Mouse (Mus musculus): Measurements from ENCODE around the gene Krtap5-5. TPM values are rescaled to one million over a fixed set of nuclear protein-coding genes. Genes with fewer than 3 reads are reported as not detected.
"Not testable (repeated sequence)": the region's sequence is repeated elsewhere in the genome, so short reads cannot be mapped to it uniquely, and the experiment has no call there.

Krtap5-5 gene
- polyA plus RNA-seq (2015; fragmentation: Nextera tagmentation; extraction: Ambion mirVana), result not detected in 2 replicates

- not testable (repeated sequence) for H3K4me2 ChIP-seq; DNase-seq; H3K9me3 ChIP-seq (replicated peaks); H3K27ac ChIP-seq; ATAC-seq (ENCODE audit: low read depth); H3K36me3 ChIP-seq; H3K4me1 ChIP-seq (replicated peaks); H3K27me3 ChIP-seq; H3K9ac ChIP-seq; H3K4me3 ChIP-seq (replicated peaks)
- 29% methylated on average over 3 of the region's 3 CpGs for WGBS (ENCODE audit: insufficient replicate concordance)
Measured at GRCm38 (mm10) chr7:142229871-142230270, at the start of gene Krtap5-5. Gene Krtap5-5 (minus strand): TSS chr7:142229971.

GRCm38 (mm10) chr7:142279291-142279690 is 49.5 kb upstream of the Krtap5-5 start:
- not testable (repeated sequence) for DNase-seq; H3K4me1 ChIP-seq (replicated peaks); ATAC-seq (ENCODE audit: low read depth); H3K9ac ChIP-seq; H3K4me2 ChIP-seq; H3K27ac ChIP-seq; H3K4me3 ChIP-seq (replicated peaks); H3K36me3 ChIP-seq; H3K9me3 ChIP-seq (replicated peaks)
- 64% methylated on average over 1 of the region's 1 CpGs for WGBS (ENCODE audit: insufficient replicate concordance)
- peaks cover 35% of the 10 kb centered on the region for H3K27me3 ChIP-seq

DNA sequence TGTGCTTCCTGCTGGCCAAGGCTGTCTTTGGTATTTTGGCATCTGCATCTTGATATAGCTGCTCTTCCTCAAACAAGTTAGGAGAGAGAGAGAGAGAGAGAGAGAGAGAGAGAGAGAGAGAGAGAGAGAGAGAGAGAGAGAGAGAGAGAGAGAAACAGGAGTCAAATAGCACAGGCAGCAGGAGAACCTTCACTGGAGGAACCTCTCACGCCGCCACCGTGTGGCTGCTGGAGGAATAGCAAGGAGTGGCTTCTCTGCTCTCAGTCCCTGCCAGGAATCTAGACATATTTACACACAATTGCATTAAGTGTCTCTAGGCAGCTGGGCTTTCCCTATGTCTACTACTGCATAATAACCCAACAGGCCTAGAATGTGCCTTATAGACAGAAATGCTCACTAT is 48.4 kb upstream of the Krtap5-5 start:
- not testable (repeated sequence) for H3K4me1 ChIP-seq (replicated peaks); H3K4me2 ChIP-seq; H3K9me3 ChIP-seq (replicated peaks); H3K4me3 ChIP-seq (replicated peaks); H3K9ac ChIP-seq; H3K36me3 ChIP-seq; H3K27ac ChIP-seq; ATAC-seq (ENCODE audit: low read depth)
- DNase-seq, result peak; percentile 16
- 0% methylated on average over 3 of the region's 3 CpGs for WGBS (ENCODE audit: insufficient replicate concordance)
- peaks cover 24% of the 10 kb centered on the region for H3K27me3 ChIP-seq

DNA sequence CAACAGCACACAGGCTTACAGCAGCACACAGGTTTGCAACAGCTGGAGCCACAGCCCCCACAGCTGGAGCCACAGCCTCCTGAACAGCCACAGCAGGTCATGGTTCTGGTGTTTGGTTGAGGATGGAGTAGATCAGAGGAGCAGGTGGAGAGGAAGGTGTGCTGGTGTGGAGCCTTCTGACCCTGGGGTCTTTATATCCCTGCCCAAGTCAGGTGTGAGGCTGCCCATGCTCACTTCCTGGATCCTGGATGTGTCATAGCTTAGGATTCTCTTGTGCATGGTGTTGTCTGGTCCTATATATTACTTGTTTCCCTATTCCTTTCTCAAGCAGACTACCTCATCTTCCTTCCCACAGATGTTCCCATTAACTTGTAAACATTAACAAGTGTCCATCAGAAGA is 44.5 kb upstream of the Krtap5-5 start, which contains the start of gene Gm4559:
Gm4559 (minus strand) TSS at position 101 of the 400 bp plus-strand sequence.
- H3K9me3 ChIP-seq (replicated peaks); H3K27me3 ChIP-seq; H3K9ac ChIP-seq; H3K36me3 ChIP-seq; H3K4me2 ChIP-seq; H3K4me3 ChIP-seq (replicated peaks); H3K27ac ChIP-seq; ATAC-seq (ENCODE audit: low read depth); DNase-seq; H3K4me1 ChIP-seq (replicated peaks): not testable (repeated sequence)

DNA sequence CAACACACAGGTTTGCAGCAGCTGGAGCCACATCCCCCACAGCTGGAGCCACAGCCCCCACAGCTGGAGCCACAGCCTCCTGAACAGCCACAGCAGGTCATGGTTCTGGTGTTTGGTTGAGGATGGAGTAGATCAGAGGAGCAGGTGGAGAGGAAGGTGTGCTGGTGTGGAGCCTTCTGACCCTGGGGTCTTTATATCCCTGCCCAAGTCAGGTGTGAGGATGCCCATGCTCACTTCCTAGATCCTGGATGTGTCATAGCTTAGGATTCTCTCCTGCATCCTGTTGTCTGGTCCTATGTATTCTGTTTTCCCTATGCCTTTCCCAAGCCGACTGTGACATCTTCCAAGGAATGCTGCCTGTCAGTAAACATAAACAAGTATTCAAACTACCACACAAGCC is 28.5 kb upstream of the Krtap5-5 start, which contains the start of gene Gm2431:
Gm2431 (minus strand) TSS at position 101 of the 400 bp plus-strand sequence.
- not testable (repeated sequence) for H3K4me3 ChIP-seq (replicated peaks); H3K27ac ChIP-seq; DNase-seq; H3K4me1 ChIP-seq (replicated peaks); H3K36me3 ChIP-seq; H3K4me2 ChIP-seq; H3K9me3 ChIP-seq (replicated peaks); ATAC-seq (ENCODE audit: low read depth); H3K9ac ChIP-seq; H3K27me3 ChIP-seq
- WGBS (ENCODE audit: insufficient replicate concordance), result 32% methylated on average over 1 of the region's 1 CpGs

- 0% methylated on average over 2 of the region's 2 CpGs for WGBS (ENCODE audit: insufficient replicate concordance)
- DNase-seq, result no peak
- Histone ChIP-seq H3K27me3 (no peaks in the 10 kb centered on the region), H3K27ac (no peak overlapping the region), H3K9me3 (replicated peaks) (no peaks in the 10 kb centered on the region), H3K9ac (no peak overlapping the region), H3K36me3 (no peaks in the 10 kb centered on the region), H3K4me2 (no peak overlapping the region), H3K4me3 (replicated peaks) (no peak overlapping the region), H3K4me1 (replicated peaks) (no peaks in the 10 kb centered on the region)
- no peak for ATAC-seq (ENCODE audit: low read depth)
Measured at GRCm38 (mm10) chr7:142255517-142255916, 25.7 kb upstream of the Krtap5-5 start.

- ATAC-seq (ENCODE audit: low read depth) (no peak), DNase-seq (no peak)
- Histone ChIP-seq H3K27me3 (no peaks in the 10 kb centered on the region), H3K4me1 (replicated peaks) (no peaks in the 10 kb centered on the region), H3K4me2 (no peak overlapping the region), H3K27ac (no peak overlapping the region), H3K4me3 (replicated peaks) (no peak overlapping the region), H3K9me3 (replicated peaks) (no peaks in the 10 kb centered on the region), H3K9ac (no peak overlapping the region), H3K36me3 (no peaks in the 10 kb centered on the region)
- 0% methylated on average over 1 of the region's 1 CpGs for WGBS (ENCODE audit: insufficient replicate concordance)
Measured at GRCm38 (mm10) chr7:142249824-142250223, 20.1 kb upstream of the Krtap5-5 start.

GRCm38 (mm10) chr7:142240978-142241377 is 11.2 kb upstream of the Krtap5-5 start, which contains the start of gene Gm40460:
Gene Gm40460 (minus strand): TSS chr7:142241078.
- 21% methylated on average over 2 of the region's 2 CpGs for WGBS (ENCODE audit: insufficient replicate concordance)

DNA sequence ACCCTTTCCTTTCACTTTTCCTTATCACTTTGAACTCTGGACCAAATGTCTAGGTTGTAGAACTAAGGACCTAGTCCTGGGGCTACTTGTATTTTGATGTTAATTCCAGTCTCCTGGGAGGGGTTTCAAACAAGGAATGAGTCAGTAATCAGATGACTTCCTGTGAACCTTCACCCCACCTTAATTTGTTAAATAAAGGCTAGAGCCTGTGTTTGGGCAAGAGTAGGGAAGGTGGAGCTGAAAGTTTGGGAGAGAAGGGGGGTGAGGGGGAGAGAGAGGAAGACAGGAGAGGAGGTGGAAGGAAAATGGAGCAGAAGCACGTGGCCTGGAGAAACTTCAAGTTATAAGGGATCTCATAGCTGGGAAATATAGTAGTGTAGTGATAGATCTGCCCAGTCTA is 1.8 kb upstream of the Krtap5-5 start:
- H3K27me3 ChIP-seq, result no peaks in the 10 kb centered on the region
- H3K9me3 ChIP-seq (replicated peaks), result peaks cover 5% of the 10 kb centered on the region
- H3K36me3 ChIP-seq, result no peaks in the 10 kb centered on the region
- no peak overlapping the region for H3K9ac ChIP-seq
- H3K4me3 ChIP-seq (replicated peaks), result no peak overlapping the region
- H3K4me2 ChIP-seq, result no peak overlapping the region
- WGBS (ENCODE audit: insufficient replicate concordance), result 21% methylated on average over 1 of the region's 1 CpGs
- ATAC-seq (ENCODE audit: low read depth) (no peak), DNase-seq (no peak)
- no peak overlapping the region for H3K27ac ChIP-seq
- no peaks in the 10 kb centered on the region for H3K4me1 ChIP-seq (replicated peaks)

More at GRCm38 (mm10) chr7:142240978-142241377, 11.2 kb upstream of the Krtap5-5 start, which contains the start of gene Gm40460:
- Histone ChIP-seq H3K9ac (no peak within 1 kb of the TSS), H3K4me3 (replicated peaks) (no peak within 1 kb of the TSS), H3K27ac (no peak within 1 kb of the TSS), H3K4me1 (replicated peaks) (no peaks in the 10 kb centered on the region), H3K9me3 (replicated peaks) (peaks cover 4% of the 10 kb centered on the region; the same call in 1 of the 2 replicates), H3K27me3 (no peaks in the 10 kb centered on the region), H3K36me3 (no peaks in the 10 kb centered on the region), H3K4me2 (no peak within 1 kb of the TSS)
- ATAC-seq (ENCODE audit: low read depth) (no peak), DNase-seq (no peak)

GRCm38 (mm10) chr7:142224518-142224917 is 5.3 kb downstream of the Krtap5-5 start:
- Histone ChIP-seq H3K27ac (no peak overlapping the region), H3K9me3 (replicated peaks) (no peaks in the 10 kb centered on the region), H3K4me2 (no peak overlapping the region), H3K4me3 (replicated peaks) (no peak overlapping the region), H3K27me3 (no peaks in the 10 kb centered on the region), H3K36me3 (no peaks in the 10 kb centered on the region), H3K4me1 (replicated peaks) (no peaks in the 10 kb centered on the region), H3K9ac (no peak overlapping the region)
- DNase-seq (no peak), ATAC-seq (ENCODE audit: low read depth) (no peak)
- WGBS (ENCODE audit: insufficient replicate concordance), result 40% methylated on average over 2 of the region's 2 CpGs

GRCm38 (mm10) chr7:142212136-142212535 is 17.6 kb downstream of the Krtap5-5 start:
- 25% methylated on average over 1 of the region's 1 CpGs for WGBS (ENCODE audit: insufficient replicate concordance)
- H3K9me3 ChIP-seq (replicated peaks); H3K27ac ChIP-seq; H3K4me1 ChIP-seq (replicated peaks); H3K36me3 ChIP-seq; ATAC-seq (ENCODE audit: low read depth); DNase-seq; H3K4me3 ChIP-seq (replicated peaks); H3K27me3 ChIP-seq; H3K9ac ChIP-seq; H3K4me2 ChIP-seq: not testable (repeated sequence)

DNA sequence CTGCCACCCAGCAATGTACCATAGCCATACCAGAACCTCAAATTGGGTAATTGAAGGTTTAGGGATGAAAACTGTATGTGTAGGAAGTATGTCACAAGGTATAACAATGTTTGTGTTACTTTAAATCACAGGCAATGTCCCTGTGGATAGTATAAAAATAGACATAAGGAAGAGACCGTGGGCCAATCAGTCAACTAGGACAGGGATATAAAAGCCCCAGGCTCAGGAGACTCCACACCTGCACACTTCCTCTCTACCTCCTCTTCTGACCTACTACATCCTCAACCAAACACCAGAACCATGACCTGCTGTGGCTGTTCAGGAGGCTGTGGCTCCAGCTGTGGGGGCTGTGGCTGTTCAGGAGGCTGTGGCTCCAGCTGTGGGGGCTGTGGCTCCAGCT is 18.2 kb downstream of the Krtap5-5 start, which contains the start of gene Gm7579:
Gm7579 (plus strand) TSS at position 301 of the 400 bp plus-strand sequence.
- no peak for ATAC-seq (ENCODE audit: low read depth)
- no peak for DNase-seq

More for the DNA sequence above, 18.2 kb downstream of the Krtap5-5 start, which contains the start of gene Gm7579:
- H3K9ac ChIP-seq, result no peak within 1 kb of the TSS
- 57% methylated on average over 1 of the region's 1 CpGs for WGBS (ENCODE audit: insufficient replicate concordance)
- no peak within 1 kb of the TSS for H3K4me2 ChIP-seq
- H3K4me1 ChIP-seq (replicated peaks), result no peaks in the 10 kb centered on the region
- H3K27ac ChIP-seq, result no peak within 1 kb of the TSS
- H3K4me3 ChIP-seq (replicated peaks), result no peak within 1 kb of the TSS
- H3K27me3 ChIP-seq, result no peaks in the 10 kb centered on the region
- H3K36me3 ChIP-seq, result no peaks in the 10 kb centered on the region
- H3K9me3 ChIP-seq (replicated peaks), result no peaks in the 10 kb centered on the region
